Mouse (Mus musculus): Measurements from ENCODE around the gene Pgm2l1.

The Pgm2l1 gene

GRCm38 (mm10) chr7:100227158-100227875 lies at the start of gene Pgm2l1:
Gene Pgm2l1, plus strand, starts transcription at chr7:100227394.
- in situ Hi-C loops (cut with MboI, MseI), result no loop called here

GRCm38 (mm10) chr7:100178016-100178890 lies 48.9 kb upstream of the Pgm2l1 start:
- in situ Hi-C loops (cut with MboI, MseI), result loop anchor here in 1 of 2 experiments (10.0 kb wide), 1 partner anchor 1813 kb away; the partner anchor contains the start of gene Tsku

- in situ Hi-C loops (cut with MboI, MseI), result loop anchor here in 1 of 2 experiments (10.0 kb wide), 1 partner anchor 1814 kb away; the partner anchor contains the start of gene Tsku
Measured at GRCm38 (mm10) chr7:100178891-100179233, 48.3 kb upstream of the Pgm2l1 start.

- in situ Hi-C loops (cut with MboI, MseI), result loop anchor here in 1 of 2 experiments (10.0 kb wide), 1 partner anchor 1815 kb away; the partner anchor contains the start of gene Tsku
Measured at GRCm38 (mm10) chr7:100179394-100179793, 47.8 kb upstream of the Pgm2l1 start.

DNA sequence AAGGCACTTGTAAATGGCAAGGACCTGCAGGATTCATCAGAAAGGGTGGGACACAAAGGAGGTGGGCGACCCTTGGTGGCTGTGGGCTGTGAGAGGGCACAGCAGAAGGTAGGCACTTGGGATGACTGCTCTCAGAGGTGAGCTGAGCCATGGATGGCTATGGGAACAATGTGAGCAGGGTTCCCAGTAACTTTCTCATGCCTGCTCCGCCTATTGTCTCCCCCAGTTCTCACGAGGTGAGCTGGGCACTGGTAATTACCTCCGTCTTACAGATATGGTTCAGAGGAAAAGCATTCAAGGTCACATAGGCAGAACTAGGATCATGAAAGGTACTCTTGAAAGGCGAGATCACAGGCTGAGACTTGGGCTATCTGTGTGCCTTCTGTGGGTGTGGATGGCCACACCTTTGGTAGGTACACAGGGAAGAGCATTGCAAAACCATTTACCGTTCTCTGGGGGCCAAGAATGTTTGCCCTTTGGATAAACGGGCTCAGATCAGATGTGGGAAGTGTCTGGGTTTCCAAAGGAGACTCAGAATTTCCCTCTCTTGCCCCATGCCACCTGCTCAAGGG lies 47.3 kb upstream of the Pgm2l1 start:
- in situ Hi-C loops (cut with MboI, MseI), result loop anchor here in 1 of 2 experiments (10.0 kb wide), 1 partner anchor 1815 kb away; the partner anchor contains the start of gene Tsku

DNA sequence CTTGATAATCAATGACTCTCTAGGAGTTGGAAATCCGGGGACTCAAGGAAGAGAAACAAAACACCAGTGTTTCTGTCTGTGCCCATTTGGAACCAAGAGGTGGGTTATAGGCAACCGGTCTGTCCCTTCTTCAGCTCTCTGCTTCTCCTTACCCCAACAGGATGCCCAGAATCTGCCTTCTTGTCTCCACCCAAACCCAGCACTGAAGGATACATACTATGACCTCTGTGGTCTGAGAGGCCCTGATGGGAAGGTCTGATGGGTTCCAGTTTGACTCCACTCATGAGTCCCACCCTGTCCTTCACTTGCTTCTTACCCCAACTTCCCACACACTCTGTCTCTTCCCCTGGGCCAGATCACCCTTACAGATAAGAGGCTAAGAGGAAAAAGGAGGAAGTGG lies 46.0 kb upstream of the Pgm2l1 start:
- in situ Hi-C loops (cut with MboI, MseI), result no loop called here

DNA sequence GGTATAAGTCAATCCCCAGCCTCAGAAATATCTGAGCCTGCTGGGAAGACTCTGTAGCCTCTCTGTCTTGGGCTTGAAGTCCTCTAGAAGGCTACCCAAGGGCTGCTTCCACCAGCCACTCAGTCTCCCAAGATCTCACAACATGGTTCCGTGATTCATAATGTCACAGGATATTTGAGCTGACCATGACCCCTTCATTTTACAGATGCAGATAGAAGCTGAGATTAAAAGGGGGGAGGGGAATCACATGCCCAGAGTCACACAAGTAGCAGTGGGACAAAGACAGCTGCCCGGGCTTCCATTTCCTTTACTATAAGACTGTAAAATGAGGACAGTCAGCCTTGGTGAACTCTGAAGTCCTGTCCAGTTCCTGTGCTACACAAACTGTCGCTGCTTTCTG lies 45.6 kb upstream of the Pgm2l1 start:
- in situ Hi-C loops (cut with MboI, MseI), result no loop called here

GRCm38 (mm10) chr7:100182388-100182787 lies 44.8 kb upstream of the Pgm2l1 start:
- in situ Hi-C loops (cut with MboI, MseI), result no loop called here

DNA sequence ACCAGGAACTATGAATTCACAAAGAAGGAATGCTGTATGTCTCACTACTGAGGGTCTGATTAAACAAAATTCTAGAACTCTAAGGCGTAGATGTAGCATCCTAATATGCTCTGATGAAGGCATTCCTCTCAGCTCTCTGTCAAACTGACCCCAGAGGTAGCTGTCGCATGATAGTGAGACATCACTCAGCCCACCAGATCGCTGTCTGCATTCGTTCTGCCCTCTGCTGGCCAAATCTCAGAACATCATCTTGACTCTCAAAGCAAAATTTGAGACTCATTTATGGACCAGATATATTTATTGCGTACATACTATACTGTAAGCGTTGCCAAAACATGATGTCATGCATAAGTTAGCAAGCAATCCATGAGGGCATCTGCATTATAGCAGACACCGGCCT lies 39.6 kb upstream of the Pgm2l1 start:
- in situ Hi-C loops (cut with MboI, MseI), result loop anchor here in 1 of 2 experiments (5.0 kb wide), 1 partner anchor 60 kb away; no protein-coding TSS in a partner anchor

DNA sequence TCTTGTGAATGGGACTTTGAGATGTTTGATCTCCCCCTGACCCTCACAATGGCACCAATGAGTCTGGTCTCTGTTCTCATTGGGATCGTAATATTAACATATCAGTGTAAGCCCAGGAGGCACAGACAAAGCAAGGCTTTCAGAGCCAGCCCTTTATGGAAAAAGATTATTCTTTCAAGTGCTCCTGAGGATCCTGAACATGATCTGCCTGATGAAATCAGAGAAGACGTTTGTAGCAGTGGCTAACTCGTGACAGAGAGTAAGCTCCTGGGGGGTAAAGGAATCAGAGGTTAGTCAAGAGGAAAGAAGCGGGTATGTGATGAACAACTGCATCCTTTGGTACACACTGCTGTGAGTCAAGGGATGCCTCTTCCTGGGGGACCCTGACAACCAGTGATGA lies 37.0 kb upstream of the Pgm2l1 start:
- in situ Hi-C loops (cut with MboI, MseI), result no loop called here

DNA sequence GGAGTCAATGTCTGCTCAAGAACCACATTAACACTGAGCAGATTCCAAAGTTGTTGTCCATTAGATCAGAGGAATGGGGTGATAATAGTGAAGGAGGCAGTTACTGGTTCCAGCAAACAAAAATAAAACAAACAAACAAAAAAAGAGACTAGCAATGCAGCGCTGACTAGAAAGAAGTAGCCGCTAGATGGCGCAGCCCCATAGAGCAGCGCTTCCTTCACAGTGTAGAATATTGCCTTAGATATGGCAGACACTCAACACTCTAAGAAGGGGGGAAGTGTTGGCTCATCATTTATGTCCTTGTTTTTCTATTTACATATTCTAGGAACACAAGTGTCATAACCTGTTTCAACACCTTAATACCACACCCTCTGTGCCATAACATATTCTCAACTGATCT lies 36.4 kb upstream of the Pgm2l1 start:
- in situ Hi-C loops (cut with MboI, MseI), result no loop called here

DNA sequence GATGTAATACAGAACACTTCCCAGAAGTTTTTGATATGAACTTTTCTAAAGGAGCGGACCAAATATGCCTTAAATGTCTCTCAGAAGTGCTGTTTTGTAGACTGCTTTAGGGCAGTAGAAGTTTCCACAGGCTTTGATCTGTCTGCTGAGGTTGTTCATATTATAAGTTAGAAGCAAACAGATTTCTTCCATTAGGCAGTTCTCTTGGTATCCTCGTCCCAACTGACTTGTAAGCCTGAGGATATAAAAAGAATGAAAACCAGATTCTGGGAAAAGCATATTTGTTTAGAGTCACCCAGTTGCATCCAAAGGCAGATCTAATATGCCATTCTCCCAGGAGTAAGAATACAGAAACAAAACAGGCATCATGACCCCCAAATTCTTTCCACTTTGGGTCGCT lies 26.0 kb upstream of the Pgm2l1 start:
- in situ Hi-C loops (cut with MboI, MseI), result loop anchor here in 1 of 2 experiments (10.0 kb wide), 1 partner anchor 974 kb away; no protein-coding TSS in a partner anchor

GRCm38 (mm10) chr7:100203616-100204015 lies 23.6 kb upstream of the Pgm2l1 start:
- in situ Hi-C loops (cut with MboI, MseI), result loop anchor here in 1 of 2 experiments (10.0 kb wide), 1 partner anchor 971 kb away; no protein-coding TSS in a partner anchor

- in situ Hi-C loops (cut with MboI, MseI), result loop anchor here in 1 of 2 experiments (10.0 kb wide), 1 partner anchor 970 kb away; no protein-coding TSS in a partner anchor
Measured at GRCm38 (mm10) chr7:100204871-100205270, 22.3 kb upstream of the Pgm2l1 start.

DNA sequence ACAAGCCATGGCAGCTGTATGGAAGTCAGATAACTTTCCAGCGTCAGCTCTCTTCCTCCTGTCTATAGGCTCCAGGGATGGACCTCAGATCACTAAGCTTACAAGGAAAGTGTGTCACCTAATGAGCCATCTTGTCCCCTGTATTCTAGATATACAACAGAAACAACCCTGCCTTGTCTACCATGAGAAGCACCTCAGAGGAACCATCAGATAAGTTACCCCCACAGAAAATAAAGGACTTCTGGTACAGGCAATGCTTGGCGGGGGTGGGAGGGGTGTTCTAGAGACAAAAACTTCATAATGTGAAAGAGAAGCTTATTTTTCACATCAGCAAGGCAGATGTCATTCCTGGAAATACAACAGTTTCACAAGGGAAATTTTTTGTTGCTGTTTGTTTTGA lies 21.1 kb upstream of the Pgm2l1 start:
- in situ Hi-C loops (cut with MboI, MseI), result loop anchor here in 1 of 2 experiments (10.0 kb wide), 1 partner anchor 969 kb away; no protein-coding TSS in a partner anchor

- in situ Hi-C loops (cut with MboI, MseI), result loop anchor here in 1 of 2 experiments (10.0 kb wide), 1 partner anchor 967 kb away; no protein-coding TSS in a partner anchor
Measured at GRCm38 (mm10) chr7:100207886-100208285, 19.3 kb upstream of the Pgm2l1 start.

DNA sequence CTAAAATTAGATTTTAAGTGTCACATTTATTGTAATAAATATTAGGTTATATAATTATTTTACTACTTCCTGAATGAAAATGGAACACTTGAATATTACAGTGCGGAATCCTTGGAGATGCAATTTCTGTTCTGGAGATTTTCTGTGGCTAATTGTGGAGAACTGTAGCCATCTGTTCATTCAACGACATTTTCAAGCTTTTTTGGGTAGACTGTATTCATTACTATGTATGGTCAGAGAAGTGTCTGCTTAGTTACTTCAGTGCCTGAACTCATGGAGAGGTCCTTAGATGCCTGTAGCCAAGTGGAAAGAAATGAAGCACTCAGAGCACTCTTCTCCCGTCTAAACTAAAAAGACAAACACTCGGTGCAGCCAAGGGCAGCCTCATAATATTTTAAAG lies 12.9 kb upstream of the Pgm2l1 start:
- in situ Hi-C loops (cut with MboI, MseI), result no loop called here

DNA sequence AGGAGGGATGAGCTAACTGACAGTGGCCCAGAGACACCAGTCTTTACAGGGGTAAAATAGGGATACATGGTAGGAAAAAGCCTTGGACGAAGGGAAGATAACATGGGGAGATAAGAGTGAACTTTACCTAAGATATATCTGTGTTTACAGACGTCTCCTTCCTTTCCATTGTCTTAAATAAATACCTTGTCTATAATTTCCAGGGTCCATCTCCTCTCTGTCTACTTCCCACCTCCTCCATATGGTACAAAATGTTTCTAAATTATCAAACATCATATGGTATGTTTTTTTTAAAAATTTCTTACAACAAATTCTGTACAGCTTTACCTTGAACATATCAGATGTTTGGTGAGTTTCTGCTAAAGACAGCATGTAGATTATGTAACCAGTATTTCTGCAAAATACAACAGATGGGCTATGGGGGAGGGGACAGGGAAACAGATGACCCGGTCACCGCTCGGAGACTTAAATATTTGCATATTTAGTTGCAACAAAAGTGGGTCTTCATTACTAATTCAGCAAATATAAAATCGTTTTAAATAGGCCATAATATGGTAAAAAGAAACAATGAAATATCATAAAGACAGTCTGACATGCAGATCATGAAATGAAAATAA lies 12.0 kb upstream of the Pgm2l1 start:
- in situ Hi-C loops (cut with MboI, MseI), result no loop called here

DNA sequence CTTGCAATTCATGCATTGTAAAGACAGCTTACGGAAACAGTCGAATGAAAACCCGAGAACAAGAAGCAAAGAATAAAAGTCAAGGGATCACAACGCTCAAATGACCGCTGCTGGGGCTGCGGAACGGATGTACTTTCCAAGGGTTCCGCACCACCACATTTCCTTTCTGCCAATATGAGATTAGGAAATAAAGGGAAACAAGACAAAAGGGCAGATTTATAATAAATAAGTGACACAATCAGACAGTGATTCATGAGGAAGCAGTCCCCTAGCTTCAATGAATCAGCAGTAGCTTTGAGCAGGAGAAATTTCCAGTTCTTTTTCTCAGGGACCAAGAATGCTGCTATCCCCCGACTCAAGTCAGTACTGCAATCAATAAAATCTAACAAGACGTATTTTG lies 11.2 kb upstream of the Pgm2l1 start:
- in situ Hi-C loops (cut with MboI, MseI), result no loop called here

DNA sequence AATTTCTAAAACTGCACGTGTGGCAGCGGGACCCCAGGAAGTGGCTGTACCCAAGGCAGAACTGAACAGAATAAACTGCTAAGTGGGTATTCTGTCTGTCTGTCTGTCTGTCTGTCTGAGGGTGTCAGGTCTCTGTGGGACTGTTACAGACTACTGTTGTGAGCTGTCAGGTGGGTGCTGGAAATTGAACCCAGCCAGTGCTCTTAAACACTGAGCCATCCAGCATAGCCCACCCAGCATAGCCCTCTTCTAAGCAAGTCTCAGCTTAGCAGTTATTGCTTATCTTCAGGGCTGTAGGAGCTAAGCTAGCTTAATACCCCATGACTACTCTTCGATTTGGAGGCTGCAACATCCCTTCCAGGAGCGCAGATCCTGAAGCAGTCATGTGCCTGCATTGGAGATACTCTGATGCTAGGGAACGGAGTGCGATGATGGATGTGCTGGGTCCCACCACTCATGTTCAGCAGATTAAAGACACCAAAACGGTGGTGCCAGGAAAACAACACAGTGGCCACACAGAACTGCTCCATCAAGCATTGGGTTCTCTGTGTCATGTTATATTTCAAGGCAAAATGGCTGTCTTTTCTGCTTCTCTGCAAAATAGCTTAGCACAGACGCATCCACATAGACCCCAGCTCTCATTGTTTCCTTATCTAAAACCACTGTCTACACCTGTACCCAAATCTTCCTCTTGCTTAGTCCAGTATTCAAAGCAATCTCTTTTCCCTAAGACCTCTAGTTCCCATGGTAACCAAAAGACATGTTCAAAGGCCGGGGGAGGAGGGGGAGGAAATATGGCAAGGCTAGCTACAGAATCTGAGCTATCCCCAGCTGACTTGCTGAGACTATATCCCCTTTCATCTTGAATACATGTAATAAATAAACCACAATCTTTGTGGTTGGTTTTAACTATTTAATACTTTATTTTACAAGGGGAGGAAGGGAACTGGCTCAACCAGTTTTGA lies 10.3 kb upstream of the Pgm2l1 start:
- in situ Hi-C loops (cut with MboI, MseI), result no loop called here
